Mouse (Mus musculus): ENCODE results near the gene Ldlrad3.
A peak's percentile ranks its signal among the peaks of the same experiment; 100 is the strongest.

Gene Ldlrad3

GRCm38 (mm10) chr2:102185069-102185950, 875 bp downstream of the Ldlrad3 start:
- DNase-seq: peak; percentile 40

- no peak for DNase-seq
These were observed 2.3 kb downstream of the Ldlrad3 start for GRCm38 (mm10) chr2:102183720-102184480.

GRCm38 (mm10) chr2:102181459-102181858, 4.7 kb downstream of the Ldlrad3 start:
- no peak for DNase-seq

DNA sequence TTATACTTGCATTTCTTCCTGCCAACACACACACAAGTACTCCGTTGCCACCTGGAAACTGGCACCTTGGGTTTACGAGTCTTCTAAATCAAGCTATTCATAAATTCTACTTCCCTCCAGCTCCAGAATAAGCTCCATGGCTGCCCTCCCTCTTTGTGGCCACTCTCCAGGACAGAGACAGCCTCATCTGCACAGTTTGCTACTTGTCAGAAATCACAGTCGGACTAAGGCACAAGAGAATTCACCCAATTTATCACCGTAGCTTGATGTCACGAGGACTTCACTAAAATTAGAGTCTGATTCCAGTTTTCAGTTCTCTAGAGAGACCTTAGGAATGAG, 9.8 kb downstream of the Ldlrad3 start:
- DNase-seq: no peak

- DNase-seq: no peak
These were observed 10.3 kb downstream of the Ldlrad3 start for GRCm38 (mm10) chr2:102175741-102176433.

GRCm38 (mm10) chr2:102172458-102172857, 13.7 kb downstream of the Ldlrad3 start:
- no peak for DNase-seq

GRCm38 (mm10) chr2:102166550-102167325, 19.4 kb downstream of the Ldlrad3 start:
- DNase-seq: no peak

- DNase-seq: no peak
These were observed 23.1 kb downstream of the Ldlrad3 start for GRCm38 (mm10) chr2:102163106-102163505.

DNA sequence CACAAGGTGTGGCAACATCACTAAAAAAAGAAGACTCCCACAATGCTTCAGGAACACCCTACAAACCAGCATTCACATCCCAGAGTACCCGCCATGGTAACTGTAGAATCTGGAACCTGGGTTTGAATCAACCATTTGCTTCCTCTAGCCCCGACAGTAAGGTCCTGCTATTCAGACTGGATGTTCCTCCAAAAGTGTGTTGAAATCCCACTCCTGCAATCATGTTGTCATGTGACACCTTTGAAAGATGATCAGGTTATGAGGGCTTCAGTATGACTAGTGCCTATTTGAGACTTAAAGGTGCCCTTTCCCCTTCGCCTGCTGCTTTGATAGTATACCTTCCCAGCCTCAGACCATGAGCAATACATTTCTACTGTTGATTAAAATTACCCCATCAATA, 28.6 kb downstream of the Ldlrad3 start:
- DNase-seq: no peak

GRCm38 (mm10) chr2:102157010-102157409, 29.2 kb downstream of the Ldlrad3 start:
- no peak for DNase-seq

DNA sequence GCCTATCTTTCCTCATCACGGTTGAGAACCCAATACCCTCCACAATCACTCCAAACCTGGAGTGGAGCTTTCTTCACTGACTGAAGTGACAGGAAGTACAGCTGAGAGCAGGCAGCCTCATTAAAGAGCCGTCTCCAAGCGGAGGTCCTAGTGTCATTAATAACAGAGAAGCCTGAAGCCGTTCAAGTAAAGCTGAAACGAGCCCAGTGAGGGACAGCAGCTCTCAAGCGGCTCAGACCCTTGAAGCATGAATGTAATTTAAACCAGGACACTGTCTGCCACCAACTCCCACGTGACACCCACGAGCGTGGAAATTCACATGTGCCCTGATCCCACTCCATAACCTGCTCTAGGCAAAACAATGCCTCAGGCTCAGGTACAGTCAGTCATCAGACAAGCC, 29.7 kb downstream of the Ldlrad3 start:
- no peak for DNase-seq

- no peak for DNase-seq
These were observed 30.7 kb downstream of the Ldlrad3 start for GRCm38 (mm10) chr2:102155306-102156015.

GRCm38 (mm10) chr2:102154771-102155211, 31.4 kb downstream of the Ldlrad3 start:
- DNase-seq: no peak

DNA sequence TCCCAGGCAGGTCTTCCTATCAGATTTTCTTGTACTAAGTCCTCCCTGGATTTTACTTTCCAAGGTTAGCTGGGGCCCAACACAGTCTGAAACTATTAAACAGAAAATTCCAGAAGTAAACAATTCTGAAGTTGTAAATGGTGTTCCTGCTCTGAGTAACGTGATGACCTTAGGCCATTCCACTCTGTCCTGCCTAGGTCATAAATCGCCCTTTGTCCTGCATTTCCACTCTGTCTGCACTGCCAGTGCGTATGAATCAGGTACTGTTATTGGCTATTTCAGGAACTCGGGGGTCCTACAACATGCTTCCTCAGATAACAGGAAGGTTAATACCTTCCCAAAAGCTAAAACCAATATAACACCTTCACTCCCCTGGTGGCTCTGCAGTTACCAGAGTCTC, 31.9 kb downstream of the Ldlrad3 start:
- DNase-seq: no peak

- no peak for DNase-seq
These were observed 32.7 kb downstream of the Ldlrad3 start for GRCm38 (mm10) chr2:102153516-102153915.

DNA sequence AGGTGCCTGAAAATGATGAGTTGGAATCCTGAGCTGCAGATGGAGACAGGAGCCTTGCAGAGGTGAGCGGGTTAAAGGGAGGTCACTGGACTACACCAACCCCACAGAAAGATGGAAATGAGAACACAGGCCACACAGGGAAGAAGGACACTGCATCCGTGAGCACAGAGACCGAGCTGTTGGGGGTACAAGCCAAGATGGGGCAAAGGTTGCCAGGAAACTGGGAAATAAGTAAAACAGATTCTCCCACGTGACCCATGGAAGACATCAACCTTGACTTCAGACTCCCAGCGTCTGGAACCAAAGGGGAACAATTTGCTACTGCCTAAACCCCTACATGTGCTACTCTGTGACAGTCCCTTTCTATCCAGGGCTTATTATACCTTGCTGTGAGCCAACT, 33.3 kb downstream of the Ldlrad3 start:
- no peak for DNase-seq

DNA sequence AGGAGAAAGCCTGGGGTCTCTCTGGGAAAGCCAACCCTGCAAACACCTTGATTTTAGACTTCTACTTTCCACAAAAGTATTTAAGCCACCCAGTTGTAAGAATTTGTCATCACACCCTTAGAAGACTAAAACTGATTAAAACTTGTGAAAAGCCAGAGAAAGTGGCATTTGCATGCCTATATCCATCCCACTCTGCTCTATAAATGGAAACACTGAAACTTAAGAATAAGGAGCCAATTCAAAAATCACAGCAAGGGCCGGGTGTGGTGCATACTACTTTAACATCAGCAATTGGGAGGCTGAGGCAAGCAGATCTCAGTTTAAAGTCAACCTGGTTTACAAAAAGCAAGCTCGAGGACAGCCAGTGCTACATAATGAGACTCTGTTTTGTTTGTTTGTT, 37.1 kb downstream of the Ldlrad3 start:
- no peak for DNase-seq

DNA sequence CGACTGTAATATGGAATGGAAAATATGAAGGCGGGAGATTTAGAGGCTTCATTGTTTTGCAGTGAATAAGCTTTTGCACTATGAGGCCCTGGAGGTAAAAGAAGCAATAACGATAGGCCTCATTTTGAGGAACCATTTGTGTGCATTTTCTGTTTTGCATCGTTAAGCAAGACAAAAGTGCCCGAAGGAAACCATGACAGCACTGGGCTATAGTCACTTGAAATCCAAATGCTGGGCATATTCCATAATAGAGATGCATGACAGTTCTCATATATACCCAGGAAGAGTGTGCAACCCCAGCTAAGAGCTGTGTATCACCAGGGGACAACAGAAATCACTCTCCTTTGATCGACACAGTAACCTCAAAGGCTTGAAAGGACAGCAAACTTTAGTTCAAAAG, 38.1 kb downstream of the Ldlrad3 start:
- DNase-seq: no peak

DNA sequence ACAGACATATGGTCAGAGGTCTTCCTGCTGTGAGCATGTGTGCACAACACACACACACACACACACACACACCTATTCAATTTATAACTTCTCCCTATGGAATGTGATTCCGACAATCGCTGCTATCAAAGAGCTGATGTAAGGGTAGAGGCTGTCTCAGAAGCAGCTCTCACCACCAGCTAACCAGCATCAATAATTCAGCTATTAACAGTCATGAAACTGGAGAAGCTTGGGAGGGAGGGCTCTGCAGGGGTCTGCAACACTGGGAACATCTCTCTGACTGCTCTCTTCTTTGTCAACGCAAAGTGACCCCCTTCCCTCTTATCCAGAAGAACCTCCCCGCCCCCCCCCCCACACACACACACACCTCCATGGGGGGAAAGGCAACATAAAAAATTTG, 38.6 kb downstream of the Ldlrad3 start:
- no peak for DNase-seq

- no peak for DNase-seq
These were observed 39.8 kb downstream of the Ldlrad3 start for GRCm38 (mm10) chr2:102146386-102146785.

DNA sequence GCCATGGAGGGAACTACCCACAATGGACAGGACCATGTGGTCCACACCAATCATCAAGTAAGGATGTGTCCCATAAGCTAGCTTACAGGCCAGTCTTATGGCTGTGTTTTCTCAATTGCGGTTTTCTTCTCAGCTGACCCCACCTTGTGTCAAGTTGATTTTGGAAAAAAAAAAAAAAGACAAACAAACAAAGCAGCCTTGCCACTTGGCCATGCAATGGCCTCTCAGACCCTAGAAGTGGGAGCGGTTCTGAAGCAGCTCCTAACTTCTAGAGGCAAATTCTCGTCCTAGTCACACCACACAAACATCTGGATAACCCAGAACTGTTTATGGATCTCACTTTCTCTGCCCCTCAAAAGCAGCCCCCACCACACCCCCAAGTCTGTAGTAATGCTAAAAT, 41.1 kb downstream of the Ldlrad3 start:
- no peak for DNase-seq

DNA sequence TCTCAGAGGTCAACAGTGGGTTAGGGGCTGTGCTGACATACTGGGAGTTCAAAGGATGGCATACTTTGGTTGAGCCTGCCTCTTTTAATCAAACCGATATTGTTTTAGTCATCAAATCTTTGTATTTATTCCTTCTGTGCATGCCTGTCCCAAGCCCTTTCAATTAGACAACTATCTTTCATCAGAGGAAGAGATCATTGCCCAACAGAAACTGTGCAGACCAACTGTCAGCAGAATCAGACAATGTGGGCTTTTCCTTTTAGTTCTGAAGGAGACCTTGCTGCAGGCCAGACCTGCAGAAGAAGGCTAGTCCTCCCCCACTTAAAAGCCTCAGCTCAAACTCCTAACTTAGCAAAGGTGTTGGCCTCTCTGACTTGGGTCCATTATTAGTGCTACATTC, 41.9 kb downstream of the Ldlrad3 start:
- no peak for DNase-seq

All from cerebellum, adult 9-11 months (tissue).